Mouse (Mus musculus) brain, embryonic 14.5 days (tissue): Measurements from ENCODE around the gene Cpa1. TPM values are rescaled to one million over a fixed set of nuclear protein-coding genes. Genes with fewer than 3 reads are reported as not detected.

Experiments
- DNase-seq: peaks from one replicate; pipeline ENCODE4 v3.0.0-alpha.2; 2011; ENCODE audit warnings: low read depth
- CTCF ChIP-seq: fragments of 200-500 bp; IDR thresholded peaks from 2 replicates; pipeline ENCODE4 v1.5.1; 2012; ENCODE audit warnings: inconsistent platforms, mild to moderate bottlenecking, moderate library complexity, borderline replicate concordance; ENCODE audit not compliant: insufficient read depth, insufficient read length; ENCODE audit errors: extremely low read depth
- POLR2A ChIP-seq: fragments of 200-500 bp; IDR thresholded peaks from 2 replicates; pipeline ENCODE4 v1.6.1; 2012; ENCODE audit warnings: mild to moderate bottlenecking, inconsistent platforms, borderline replicate concordance; ENCODE audit not compliant: poor library complexity, insufficient read depth, insufficient read length, severe bottlenecking; ENCODE audit errors: extremely low read depth
- polyA plus RNA-seq: library from polyadenylated mRNA; depleted of rRNA; stranded (reverse); fragments of >200 nt; gene quantifications from 2 replicates; pipeline ENCODE4 v1.2.3, GENCODE M21; 2012

Gene Cpa1
- polyA plus RNA-seq, 1 experiment: 1.0 TPM

- DNase-seq: no peak
- no peak for TF ChIP-seq CTCF
Measured at GRCm38 (mm10) chr6:30610710-30611109, 28.3 kb upstream of the Cpa1 start, which contains the start of gene Cpa5. Gene Cpa5 (plus strand): TSS chr6:30611010.

- TF ChIP-seq CTCF: no peak
- TF ChIP-seq POLR2A: no peak
- DNase-seq: no peak
Measured at GRCm38 (mm10) chr6:30611212-30611611, 27.8 kb upstream of the Cpa1 start.

- no peak for TF ChIP-seq CTCF
- DNase-seq: peak; percentile 42
Measured at GRCm38 (mm10) chr6:30614251-30614650, 24.8 kb upstream of the Cpa1 start.

GRCm38 (mm10) chr6:30615741-30616140 lies 23.3 kb upstream of the Cpa1 start:
- DNase-seq: no peak
- no peak for TF ChIP-seq CTCF

- DNase-seq: peak; percentile 77
Measured at GRCm38 (mm10) chr6:30616491-30616941, 22.5 kb upstream of the Cpa1 start.

GRCm38 (mm10) chr6:30617020-30617958 lies 21.7 kb upstream of the Cpa1 start:
- TF ChIP-seq CTCF (no peak), POLR2A (no peak)
- peak; percentile 70 for DNase-seq

More at GRCm38 (mm10) chr6:30616491-30616941, 22.5 kb upstream of the Cpa1 start:
- TF ChIP-seq CTCF: no peak
- TF ChIP-seq POLR2A: no peak

GRCm38 (mm10) chr6:30617959-30618590 lies 20.9 kb upstream of the Cpa1 start:
- DNase-seq: peak; percentile 94
- TF ChIP-seq POLR2A (no peak), CTCF (peak; percentile 39; the same call in 1 of the 2 replicates)

- TF ChIP-seq POLR2A (no peak), CTCF (no peak)
- peak; percentile 40 for DNase-seq
Measured at GRCm38 (mm10) chr6:30618735-30619134, 20.3 kb upstream of the Cpa1 start.

- no peak for DNase-seq
- no peak for TF ChIP-seq POLR2A
- TF ChIP-seq CTCF: no peak
Measured at GRCm38 (mm10) chr6:30619606-30620005, 19.4 kb upstream of the Cpa1 start.

GRCm38 (mm10) chr6:30620591-30620990 lies 18.4 kb upstream of the Cpa1 start:
- DNase-seq: no peak
- TF ChIP-seq CTCF (no peak), POLR2A (no peak)

- no peak for DNase-seq
- TF ChIP-seq CTCF (no peak), POLR2A (no peak)
Measured at GRCm38 (mm10) chr6:30620994-30621393, 18.0 kb upstream of the Cpa1 start.

GRCm38 (mm10) chr6:30621986-30622389 lies 17.0 kb upstream of the Cpa1 start:
- TF ChIP-seq POLR2A: no peak
- no peak for TF ChIP-seq CTCF
- DNase-seq: no peak

GRCm38 (mm10) chr6:30624763-30625162 lies 14.3 kb upstream of the Cpa1 start:
- no peak for DNase-seq
- TF ChIP-seq POLR2A (no peak), CTCF (no peak)

- TF ChIP-seq CTCF: no peak
- TF ChIP-seq POLR2A: no peak
- peak; percentile 88 for DNase-seq
Measured at GRCm38 (mm10) chr6:30628152-30628551, 10.9 kb upstream of the Cpa1 start.

GRCm38 (mm10) chr6:30629989-30630388 lies 9.0 kb upstream of the Cpa1 start:
- TF ChIP-seq CTCF: no peak
- no peak for TF ChIP-seq POLR2A

More at GRCm38 (mm10) chr6:30629989-30630388, 9.0 kb upstream of the Cpa1 start:
- no peak for DNase-seq
